Mouse (Mus musculus): ENCODE results near the gene Slc20a1. TPM values are rescaled to one million over a fixed set of nuclear protein-coding genes. Genes with fewer than 3 reads are reported as not detected.

The Slc20a1 gene
- polyA plus RNA-seq, 1 experiment from 2014 or later, result 42.5 TPM

GRCm38 (mm10) chr2:129185611-129186290 lies 12.8 kb upstream of the Slc20a1 start:
- no peak for DNase-seq (ENCODE audit: low spot score)

- no peak for DNase-seq (ENCODE audit: low spot score)
Observed at GRCm38 (mm10) chr2:129186291-129186919, 12.2 kb upstream of the Slc20a1 start.

- DNase-seq (ENCODE audit: low spot score), result no peak
Observed at GRCm38 (mm10) chr2:129192392-129193150, 6.0 kb upstream of the Slc20a1 start.

GRCm38 (mm10) chr2:129196317-129196716 lies 2.2 kb upstream of the Slc20a1 start:
- DNase-seq (ENCODE audit: low spot score), result no peak

GRCm38 (mm10) chr2:129197197-129197596 lies 1.4 kb upstream of the Slc20a1 start:
- no peak for DNase-seq (ENCODE audit: low spot score)

- peak; percentile 38 for DNase-seq (ENCODE audit: low spot score)
Observed at GRCm38 (mm10) chr2:129197843-129198435, 625 bp upstream of the Slc20a1 start.

GRCm38 (mm10) chr2:129199328-129200085 lies 943 bp downstream of the Slc20a1 start:
- no peak for DNase-seq (ENCODE audit: low spot score)

GRCm38 (mm10) chr2:129205000-129205399 lies 6.4 kb downstream of the Slc20a1 start:
- no peak for DNase-seq (ENCODE audit: low spot score)

- no peak for DNase-seq (ENCODE audit: low spot score)
Observed at GRCm38 (mm10) chr2:129206824-129207223, 8.3 kb downstream of the Slc20a1 start.

- DNase-seq (ENCODE audit: low spot score), result no peak
Observed at GRCm38 (mm10) chr2:129208181-129208746, 9.7 kb downstream of the Slc20a1 start.

- DNase-seq (ENCODE audit: low spot score), result no peak
Observed at GRCm38 (mm10) chr2:129210089-129210749, 11.7 kb downstream of the Slc20a1 start.

GRCm38 (mm10) chr2:129211255-129211654 lies 12.7 kb downstream of the Slc20a1 start:
- no peak for DNase-seq (ENCODE audit: low spot score)

- DNase-seq (ENCODE audit: low spot score), result no peak
Observed at GRCm38 (mm10) chr2:129211957-129212356, 13.4 kb downstream of the Slc20a1 start.

- no peak for DNase-seq (ENCODE audit: low spot score)
Observed at GRCm38 (mm10) chr2:129212566-129212965, 14.0 kb downstream of the Slc20a1 start.

- no peak for DNase-seq (ENCODE audit: low spot score)
Observed at GRCm38 (mm10) chr2:129214774-129215173, 16.2 kb downstream of the Slc20a1 start.

GRCm38 (mm10) chr2:129217612-129218185 lies 19.1 kb downstream of the Slc20a1 start:
- no peak for DNase-seq (ENCODE audit: low spot score)

- no peak for DNase-seq (ENCODE audit: low spot score)
Observed at GRCm38 (mm10) chr2:129218537-129219105, 20.1 kb downstream of the Slc20a1 start.

- DNase-seq (ENCODE audit: low spot score), result no peak
Observed at GRCm38 (mm10) chr2:129221097-129221632, 22.6 kb downstream of the Slc20a1 start.

- no peak for DNase-seq (ENCODE audit: low spot score)
Observed at GRCm38 (mm10) chr2:129224178-129224577, 25.6 kb downstream of the Slc20a1 start.

Measured in thymus, postnatal 0 days (tissue).